Mouse (Mus musculus): ENCODE data around the gene Zmiz1. TPM values are rescaled to one million over a fixed set of nuclear protein-coding genes. Genes with fewer than 3 reads are reported as not detected.

Gene Zmiz1
- 100 to 1,000 TPM in 1 of 2 experiments, 10 to 100 TPM in 1; 83.9 to 111 TPM for total RNA-seq (2021)

DNA sequence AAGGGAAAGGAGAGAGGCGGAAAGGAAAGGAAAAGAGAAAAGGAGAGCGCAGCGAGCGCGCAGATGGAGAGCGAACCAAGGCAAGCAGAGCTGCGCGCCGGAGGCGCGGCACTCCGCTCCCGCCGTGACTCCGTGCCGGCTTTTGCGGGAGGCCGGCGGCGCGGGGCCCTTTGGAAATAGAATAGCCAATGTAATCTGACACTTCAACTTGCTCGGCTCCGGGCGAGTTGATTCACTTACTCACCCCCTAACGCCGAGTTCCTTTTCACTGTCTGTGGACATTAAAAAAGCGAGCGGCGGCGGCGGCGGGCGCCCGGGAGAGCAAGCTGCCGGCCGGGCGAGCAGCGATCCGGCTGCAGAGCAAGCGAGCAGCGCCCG lies at the start of gene Zmiz1:
Zmiz1 (plus strand) TSS at position 170 of the 378 bp plus-strand sequence.
- DNase-seq (ENCODE audit: low spot score in 2 of 2): peak; percentile 89
- intact Hi-C loops (cut with DNase I): loop anchor here (2.0 to 10.0 kb wide), 7 partner anchors 80 to 957 kb away; no protein-coding TSS in a partner anchor

DNA sequence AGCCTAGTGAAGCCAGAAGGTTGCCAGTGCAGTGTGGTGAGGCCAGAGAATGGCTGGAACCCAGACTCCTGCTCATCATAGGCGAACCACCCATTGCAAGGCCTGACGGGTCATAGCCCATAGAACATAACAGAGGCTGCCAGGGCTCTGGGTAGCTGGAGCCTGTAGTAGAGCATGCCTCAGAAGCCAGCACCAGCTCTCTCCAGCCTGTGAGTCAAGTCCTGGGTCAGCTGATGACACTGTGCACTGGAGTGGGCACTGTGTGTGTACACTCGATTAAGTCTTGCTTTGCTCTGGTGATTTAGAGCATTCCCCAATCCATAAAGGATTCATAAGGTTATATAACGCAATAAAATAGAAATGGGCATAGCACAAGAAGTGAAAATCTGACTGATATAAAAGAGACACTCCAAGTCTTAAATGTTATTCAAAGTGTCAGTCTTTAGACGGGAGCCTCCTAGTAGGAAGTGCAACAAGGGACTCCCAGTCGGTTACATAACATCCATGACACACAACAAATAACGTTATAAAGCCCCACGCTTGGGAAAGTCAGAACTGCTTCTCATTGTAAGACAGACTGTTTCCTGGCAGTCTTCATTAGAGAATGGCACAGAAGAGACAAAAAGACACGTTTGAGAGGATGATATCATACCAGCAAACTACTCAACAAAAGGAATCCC lies 47.0 kb upstream of the Zmiz1 start:
- no peak for DNase-seq (ENCODE audit: low spot score in 2 of 2)
- intact Hi-C loops (cut with DNase I): no loop called here

DNA sequence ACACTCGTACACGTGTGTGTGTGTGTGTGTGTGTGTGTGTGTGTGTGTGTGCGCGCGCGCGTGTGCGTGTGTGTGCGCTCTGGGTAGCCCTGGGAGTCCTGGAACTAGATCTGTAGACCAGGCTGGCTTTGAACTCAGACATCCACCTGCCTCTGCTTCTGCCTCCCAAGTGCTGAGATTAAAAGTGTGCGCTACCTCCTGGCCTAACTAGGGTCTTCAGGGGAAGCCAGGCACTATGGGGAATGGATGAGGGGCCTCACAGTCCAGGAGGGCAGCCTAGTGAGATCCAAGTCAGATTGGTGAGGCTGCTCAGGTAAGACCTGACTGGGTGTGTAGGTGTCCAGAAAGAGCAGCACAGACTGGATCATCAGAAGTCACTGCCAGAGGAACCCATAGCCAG lies 46.2 kb upstream of the Zmiz1 start:
- intact Hi-C loops (cut with DNase I): no loop called here
- DNase-seq (ENCODE audit: low spot score in 2 of 2): no peak

DNA sequence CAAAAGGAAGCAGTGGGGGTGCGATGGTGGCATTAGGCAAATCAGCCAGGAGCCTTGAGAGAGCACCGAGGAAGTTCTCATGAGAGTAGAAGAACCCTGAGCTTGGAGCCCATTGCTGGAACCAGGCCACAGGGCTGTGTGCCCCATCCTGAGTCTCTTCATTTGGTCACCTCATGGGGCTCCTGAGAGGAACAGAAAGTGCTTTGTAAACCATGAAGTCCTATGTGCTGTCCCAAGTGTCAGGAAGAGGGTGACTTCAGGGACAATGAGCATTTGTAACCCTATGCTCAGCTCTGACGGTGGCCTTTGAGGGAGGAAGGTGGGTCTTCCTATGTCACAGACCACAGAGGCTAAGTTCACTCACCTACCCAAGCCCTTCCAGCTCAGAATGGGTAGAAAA lies 45.5 kb upstream of the Zmiz1 start:
- DNase-seq (ENCODE audit: low spot score in 2 of 2): no peak
- intact Hi-C loops (cut with DNase I): no loop called here

DNA sequence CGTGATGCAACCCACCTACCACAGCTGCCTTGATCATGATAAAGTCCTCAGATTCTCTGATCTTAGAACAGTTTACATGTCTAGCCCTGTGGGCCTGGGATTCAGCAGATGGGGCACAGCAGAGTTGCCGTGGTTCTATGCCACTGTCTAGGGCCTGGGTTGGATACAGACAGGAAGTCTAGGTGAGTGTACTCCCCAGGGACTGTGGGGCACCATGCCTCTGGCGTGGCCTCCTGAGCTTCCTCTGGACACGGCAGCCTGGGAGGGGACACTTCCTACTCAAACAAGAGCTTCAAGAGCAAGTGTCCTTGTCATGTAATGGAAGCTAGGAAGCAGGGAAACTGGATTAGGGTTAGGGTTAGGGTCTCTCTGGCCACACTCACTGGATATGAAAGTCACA lies 44.9 kb upstream of the Zmiz1 start:
- no peak for DNase-seq (ENCODE audit: low spot score in 2 of 2)
- intact Hi-C loops (cut with DNase I): no loop called here

DNA sequence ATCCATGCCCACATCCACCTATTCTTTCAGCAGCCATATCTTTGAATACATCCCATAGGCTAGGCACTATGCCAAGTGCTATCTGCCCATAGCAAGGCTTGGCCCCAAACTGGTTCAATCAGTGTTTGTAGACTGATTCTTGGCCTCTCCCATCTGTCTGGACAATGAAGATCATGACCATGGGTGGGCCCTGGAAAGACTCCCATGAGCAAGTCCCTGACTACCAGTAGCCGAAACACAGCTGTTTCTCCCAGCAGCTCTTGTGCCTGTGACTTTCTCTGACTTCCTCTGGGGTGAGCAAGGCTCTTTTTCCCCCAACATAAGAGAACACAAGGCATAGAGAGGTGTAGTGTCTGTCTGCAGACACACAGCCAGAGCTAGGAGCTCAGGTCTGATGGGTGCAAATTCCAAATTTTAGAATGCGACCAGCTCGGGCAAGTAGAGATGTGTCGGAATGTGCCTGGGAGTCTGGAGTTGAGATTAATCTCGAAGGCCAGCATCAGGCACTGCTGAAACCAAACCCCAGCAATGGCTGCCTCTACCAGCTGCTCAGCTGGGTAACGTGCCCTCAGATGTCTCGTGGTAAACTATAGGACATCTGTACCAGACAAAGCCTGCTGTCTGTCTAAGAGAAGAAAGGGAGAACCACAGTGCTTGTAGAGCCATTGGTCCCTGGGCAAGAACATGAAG lies 38.8 kb upstream of the Zmiz1 start:
- intact Hi-C loops (cut with DNase I): no loop called here
- DNase-seq (ENCODE audit: low spot score in 2 of 2): no peak

DNA sequence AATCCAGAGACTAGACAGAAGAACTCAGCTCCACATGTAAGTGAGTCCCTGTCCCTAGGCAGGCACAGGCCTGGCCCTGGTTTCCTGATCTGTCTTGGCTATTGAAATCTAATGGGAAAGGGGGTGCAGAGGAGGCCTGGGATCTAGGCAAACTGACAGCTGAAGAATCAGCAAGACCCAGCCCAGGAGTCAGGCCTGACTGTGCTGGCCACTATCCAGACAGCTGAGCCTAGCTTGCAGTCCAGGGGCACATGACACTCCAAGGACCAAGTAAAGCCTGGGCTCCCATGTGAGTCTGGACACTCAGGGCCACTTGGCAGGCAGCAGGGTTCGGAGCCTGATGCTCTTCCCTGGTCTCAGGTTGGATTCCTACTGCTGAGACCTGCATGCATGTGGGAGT lies 38.0 kb upstream of the Zmiz1 start:
- no peak for DNase-seq (ENCODE audit: low spot score in 2 of 2)
- intact Hi-C loops (cut with DNase I): no loop called here

DNA sequence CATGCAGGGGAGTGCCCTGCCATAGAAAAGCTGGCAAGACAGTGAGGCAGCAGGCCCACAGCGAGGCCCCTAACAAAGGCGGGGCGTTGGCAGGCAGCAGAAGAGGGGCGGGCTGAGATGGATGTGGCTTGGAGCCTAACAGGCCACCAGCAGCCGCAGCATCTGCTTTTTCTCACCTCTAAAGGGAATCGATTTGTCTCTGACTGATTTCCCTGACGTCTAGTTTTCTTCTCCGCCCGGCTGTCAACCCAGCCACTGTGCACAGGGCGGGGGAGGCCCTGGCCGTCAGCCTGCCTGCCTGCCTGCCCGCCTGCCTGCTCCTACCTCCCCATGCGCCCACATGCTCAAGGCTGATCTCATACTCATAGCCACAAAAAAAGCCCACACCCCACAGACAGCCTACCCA lies 37.4 kb upstream of the Zmiz1 start:
- intact Hi-C loops (cut with DNase I): no loop called here
- peak; percentile 59 to 67 for DNase-seq (ENCODE audit: low spot score in 2 of 2)

DNA sequence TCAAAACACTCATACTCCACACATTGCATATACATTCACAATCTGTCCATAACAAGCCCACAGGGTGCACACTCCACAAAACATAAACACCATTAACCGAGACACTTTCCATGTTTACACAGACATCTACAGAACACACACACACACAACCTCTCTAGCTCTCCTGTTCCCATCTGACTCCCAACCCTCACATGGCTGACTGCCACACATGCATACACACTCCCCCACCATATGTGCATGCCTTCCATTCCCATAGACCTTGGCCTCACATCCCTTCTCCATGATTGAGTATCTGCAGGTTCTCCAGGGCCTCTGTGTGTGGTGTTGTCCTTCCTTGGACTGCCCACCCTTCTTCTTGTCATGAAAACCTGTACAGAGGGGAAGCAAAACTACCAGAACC lies 36.0 kb upstream of the Zmiz1 start:
- intact Hi-C loops (cut with DNase I): no loop called here
- no peak for DNase-seq (ENCODE audit: low spot score in 2 of 2)

DNA sequence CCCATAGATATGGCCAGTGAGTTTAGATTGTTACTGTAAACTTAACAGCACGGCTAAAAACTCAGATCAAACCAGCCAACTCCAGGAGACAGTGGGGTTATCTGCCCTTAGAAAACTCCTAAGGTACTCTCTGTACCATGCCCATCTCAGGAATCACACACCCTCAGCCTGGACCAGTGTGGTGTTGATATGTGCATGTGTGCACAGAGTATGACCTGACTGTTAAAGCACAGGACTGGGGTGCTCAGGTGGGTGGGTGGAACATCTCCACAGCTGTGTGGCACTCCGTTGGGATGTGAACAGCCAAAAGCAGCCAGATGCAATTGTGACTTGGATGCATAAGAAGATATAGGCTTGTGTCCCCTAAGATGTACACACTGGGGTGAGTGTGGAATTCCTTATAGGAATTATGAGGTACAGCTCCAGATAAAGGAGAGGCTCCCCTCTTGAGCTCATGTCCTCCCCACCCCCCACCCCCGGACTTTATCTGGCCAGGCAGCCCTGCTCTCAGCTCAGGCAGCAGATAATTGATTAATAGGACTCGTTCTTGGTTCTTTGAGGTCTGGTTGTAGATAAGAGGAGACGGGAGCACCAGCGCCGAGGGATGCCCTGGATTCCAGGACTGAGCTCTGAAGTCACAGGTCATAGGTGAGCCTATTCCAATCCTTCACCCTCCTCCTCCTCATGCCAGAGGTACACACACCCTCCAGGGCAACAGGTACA lies 35.1 kb upstream of the Zmiz1 start:
- DNase-seq (ENCODE audit: low spot score in 2 of 2): no peak
- intact Hi-C loops (cut with DNase I): no loop called here

DNA sequence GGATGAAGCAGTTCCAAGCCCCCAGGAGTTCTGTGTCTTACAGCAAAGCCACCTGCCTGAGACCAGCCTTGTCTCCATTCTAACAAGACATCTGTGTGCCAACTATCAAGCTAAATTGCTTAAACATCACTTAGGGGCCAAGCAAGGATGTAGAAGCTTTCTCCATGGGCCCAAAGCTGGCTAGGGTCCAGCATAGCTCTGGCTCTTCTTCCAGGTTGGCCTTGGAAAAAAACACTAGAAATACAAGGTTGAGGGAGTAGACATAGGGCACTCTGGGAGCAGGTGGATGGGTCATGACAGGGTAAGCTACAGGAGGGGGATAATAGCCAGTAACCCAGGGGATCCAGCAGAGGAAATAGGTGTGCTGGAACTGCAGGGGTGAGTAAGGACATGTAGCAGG lies 20.7 kb upstream of the Zmiz1 start:
- intact Hi-C loops (cut with DNase I): no loop called here

DNA sequence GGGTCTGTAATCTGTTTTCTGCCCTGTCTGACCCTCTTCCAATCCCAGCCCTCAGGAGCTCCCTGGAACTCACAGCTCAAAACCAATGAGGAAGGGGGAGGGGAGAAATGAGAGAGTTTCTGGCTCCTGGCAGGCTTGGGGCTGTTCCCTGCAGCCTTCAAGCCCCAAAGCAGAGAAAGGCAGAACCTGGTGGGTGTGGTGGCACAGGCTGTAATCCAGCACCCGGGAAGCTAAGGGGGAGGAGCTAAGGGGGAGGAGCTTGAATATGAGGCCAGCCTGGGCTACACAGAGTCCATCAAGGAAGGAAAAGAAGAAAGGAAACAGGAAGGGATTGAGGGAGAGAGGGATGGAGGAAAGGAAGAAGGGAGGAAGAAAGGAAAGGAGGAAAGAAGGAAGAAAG lies 18.9 kb upstream of the Zmiz1 start:
- DNase-seq (ENCODE audit: low spot score in 2 of 2): no peak
- intact Hi-C loops (cut with DNase I): no loop called here

More for the DNA sequence above, 20.7 kb upstream of the Zmiz1 start:
- no peak for DNase-seq (ENCODE audit: low spot score in 2 of 2)

DNA sequence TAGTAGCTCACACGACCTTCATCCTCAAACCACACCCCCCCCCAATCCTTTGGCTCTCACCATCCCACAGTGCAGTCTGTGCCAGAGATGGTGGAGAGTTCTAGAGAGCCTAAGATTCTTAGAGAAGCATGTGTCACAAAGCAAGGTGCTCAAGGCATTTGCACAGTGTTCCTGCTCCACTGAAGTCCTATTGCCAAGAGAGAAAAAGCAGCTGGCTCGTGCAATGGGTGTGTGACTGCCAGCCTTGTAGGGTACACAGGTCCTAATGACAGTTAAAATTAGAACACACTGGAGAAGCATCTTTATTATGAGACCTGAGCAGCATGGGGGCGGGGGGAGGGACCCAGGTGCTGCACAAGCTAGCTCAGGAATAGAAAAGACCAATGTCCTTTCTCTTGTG lies 18.2 kb upstream of the Zmiz1 start:
- intact Hi-C loops (cut with DNase I): no loop called here
- no peak for DNase-seq (ENCODE audit: low spot score in 2 of 2)

DNA sequence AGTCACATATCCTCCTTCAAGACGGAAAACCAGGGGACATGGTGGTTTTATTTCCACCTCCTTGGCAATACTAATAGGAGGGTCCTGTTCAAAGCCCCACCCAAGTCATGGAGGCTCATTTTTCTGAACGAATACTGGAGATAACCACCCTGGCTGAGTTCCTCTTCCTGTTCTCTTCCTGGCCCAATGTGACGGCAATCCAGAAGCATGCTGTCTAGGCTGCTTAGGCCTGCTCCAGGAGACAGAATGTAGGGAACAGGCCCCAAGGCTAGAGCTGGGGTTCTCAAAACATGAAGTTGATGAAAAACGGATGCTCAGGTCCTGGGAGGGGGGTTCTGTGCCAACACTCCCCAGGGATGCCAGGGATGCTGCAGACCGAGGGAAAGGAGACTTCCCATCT lies 17.5 kb upstream of the Zmiz1 start:
- intact Hi-C loops (cut with DNase I): no loop called here
- no peak for DNase-seq (ENCODE audit: low spot score in 2 of 2)

DNA sequence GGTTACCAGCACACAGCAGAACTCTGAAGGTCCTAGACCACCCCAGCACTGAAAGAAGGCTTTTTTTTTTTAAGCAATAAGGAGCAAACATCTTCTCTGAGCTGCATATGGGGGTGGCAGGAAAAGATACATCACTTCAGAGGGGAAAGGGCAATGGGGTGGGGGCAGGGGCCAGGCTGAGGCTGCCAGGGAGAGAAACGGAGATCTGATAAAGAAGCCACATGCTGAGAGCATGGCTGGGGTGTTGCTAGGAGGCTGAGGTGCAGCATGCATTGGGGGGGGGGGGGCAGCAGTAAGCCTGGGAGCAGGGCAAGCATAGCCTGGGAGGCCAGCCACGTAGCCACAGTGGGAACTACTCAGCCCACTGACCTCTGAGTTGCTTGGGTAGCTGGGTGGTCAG lies 16.3 kb upstream of the Zmiz1 start:
- intact Hi-C loops (cut with DNase I): no loop called here
- no peak for DNase-seq (ENCODE audit: low spot score in 2 of 2)

DNA sequence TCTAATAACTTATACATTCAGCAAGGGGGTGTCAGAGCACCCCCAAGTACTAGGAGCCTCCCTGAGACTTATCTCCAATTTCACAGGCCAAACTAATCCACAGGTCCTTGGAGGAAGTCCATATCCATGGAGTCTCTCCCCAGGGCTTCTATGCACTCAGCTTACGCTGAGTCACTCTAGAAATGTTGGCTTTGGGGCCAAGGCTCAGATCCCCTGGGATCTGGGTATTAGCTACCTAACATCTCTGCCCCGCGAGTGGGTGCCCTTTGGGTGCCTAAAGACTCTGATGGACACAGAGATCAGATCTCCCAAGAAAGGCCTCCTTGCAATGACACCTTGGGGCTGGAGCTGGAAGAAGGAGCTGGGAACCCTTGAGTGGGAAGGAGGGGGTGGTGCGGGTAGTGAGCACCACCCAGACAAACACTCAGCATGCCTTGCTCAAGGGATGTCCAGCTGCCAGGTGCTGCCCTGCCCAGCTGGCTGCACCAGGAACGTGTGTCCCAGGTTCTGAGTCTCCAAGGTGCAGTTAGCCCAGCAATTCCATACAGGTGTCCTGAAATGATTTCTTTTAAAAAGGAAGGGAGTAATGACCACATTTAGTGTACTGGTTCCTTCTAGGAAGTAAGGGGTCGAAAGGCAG lies 11.7 kb upstream of the Zmiz1 start:
- DNase-seq (ENCODE audit: low spot score in 2 of 2): no peak
- intact Hi-C loops (cut with DNase I): no loop called here

DNA sequence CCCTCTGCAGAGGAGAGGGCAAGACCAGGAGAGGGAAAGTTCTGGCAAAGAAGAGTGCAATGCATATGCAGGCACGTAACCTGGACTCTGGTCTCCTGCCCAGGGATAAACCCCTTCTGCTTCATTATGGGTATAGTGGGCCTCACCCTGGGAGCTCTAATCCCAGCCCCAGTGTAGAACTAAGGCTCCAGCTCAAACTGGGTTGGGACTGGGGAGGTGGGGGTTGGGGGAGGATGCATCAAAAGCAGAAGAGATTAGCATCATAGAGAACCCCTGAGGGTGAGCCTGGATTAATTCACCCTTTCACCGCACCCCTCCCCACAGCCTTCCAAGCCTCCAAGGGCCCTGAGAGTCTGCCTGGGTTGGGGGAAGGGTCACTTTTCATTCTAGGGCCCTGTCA lies 10.5 kb upstream of the Zmiz1 start:
- no peak for DNase-seq (ENCODE audit: low spot score in 2 of 2)
- intact Hi-C loops (cut with DNase I): no loop called here

DNA sequence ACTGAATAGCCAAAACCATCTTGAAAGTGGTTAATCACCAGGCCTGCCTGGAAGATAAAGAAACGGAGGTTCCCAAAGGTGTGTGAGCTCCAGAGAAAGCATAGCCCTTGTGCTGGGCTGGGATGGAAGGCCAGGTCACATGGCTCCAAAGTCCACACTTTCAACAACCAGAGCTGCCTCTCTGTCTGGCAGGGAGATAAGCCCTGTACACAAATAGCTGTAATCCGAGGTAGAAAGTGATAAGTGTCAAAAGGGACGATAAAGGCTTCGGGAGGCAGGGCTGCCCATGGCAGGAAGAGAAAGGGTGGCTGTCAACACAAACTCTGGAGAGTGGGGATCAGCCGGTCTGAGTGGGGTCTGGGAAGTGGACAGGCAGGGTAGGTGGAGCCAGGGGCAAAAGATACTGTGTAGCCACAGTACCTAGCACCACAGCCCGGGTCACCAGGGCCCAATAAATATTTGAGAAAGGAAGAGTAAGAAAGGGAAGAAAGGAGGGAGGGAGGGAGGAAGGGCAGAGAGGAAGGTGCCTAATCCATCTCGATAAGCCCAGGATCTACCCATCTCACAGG lies 7.8 kb upstream of the Zmiz1 start:
- no peak for DNase-seq (ENCODE audit: low spot score in 2 of 2)
- intact Hi-C loops (cut with DNase I): loop anchor here (10.0 kb wide), 1 partner anchor 556 kb away; no protein-coding TSS in a partner anchor

DNA sequence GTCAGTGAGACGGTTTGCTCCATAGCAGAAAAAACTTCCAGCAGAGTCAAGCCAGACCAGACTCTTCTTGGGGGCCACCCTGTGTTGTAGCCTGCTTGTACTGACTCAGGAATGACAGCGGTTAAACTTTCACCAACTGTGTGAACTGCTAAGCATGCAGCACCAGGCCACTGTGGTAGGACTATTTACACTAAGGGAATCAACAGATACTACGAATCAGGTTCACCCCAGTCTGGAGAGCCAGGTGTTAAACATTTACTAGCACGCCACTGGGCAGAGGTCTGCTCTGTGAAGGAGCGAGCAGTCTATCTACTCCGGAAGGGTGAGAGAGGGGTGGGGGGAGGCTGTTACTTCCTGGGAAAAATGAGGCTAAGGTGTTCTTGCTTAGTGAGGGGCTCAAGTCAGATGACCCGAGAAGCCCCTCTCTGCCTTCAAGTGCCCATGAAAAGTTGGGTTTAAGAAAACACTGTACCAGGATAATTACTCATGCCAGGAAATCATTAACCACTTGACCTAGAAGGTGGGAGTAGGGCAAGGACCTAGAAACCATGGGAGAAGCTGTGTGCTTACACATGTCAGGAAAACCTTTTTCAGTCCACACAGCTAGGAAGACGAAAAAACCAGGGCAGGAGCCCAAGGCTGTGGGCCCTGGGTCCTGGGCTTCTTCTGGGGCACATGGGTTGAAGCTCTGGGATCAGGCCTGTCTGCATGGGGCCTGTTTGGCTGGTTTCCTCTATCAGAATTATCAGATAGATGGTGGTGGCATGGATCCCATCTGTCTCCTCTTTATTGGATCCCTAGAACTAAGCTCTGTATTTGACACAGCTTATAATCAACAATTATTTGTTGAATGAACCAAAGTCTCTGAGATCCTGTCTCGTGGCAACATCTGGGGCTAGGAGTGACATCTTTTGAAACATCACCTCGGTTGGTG lies 7.0 kb upstream of the Zmiz1 start:
- DNase-seq (ENCODE audit: low spot score in 2 of 2): no peak
- intact Hi-C loops (cut with DNase I): loop anchor here (10.0 kb wide), 1 partner anchor 557 kb away; no protein-coding TSS in a partner anchor
